Mouse (Mus musculus) midbrain, embryonic 10.5 days (tissue): ENCODE measurements at regions not wholly inside any gene's neighbourhood (a gene's known extent, or its start where the extent isn't known, plus 50 kb on each side); places are given as distances from the start of the nearest gene placed in this dataset.

Experiments used
- DNase-seq: peaks from one replicate; pipeline ENCODE4 v3.0.0-alpha.2; 2017; ENCODE audit warnings: low spot score
- H3K27ac ChIP-seq: fragments of 300-500 bp; sonication (generic); replicated peaks from 2 replicates; pipeline ENCODE4 v1.5.1; 2016; ENCODE audit warnings: mild to moderate bottlenecking
- H3K27me3 ChIP-seq: fragments of 300-500 bp; sonication (generic); 2 replicates; pipeline ENCODE4 v1.6.1; 2016; ENCODE audit warnings: low read depth, mild to moderate bottlenecking; ENCODE audit not compliant: poor library complexity, severe bottlenecking
- H3K36me3 ChIP-seq: fragments of 300-500 bp; sonication (generic); 2 replicates; pipeline ENCODE4 v1.6.1; 2016; ENCODE audit warnings: mild to moderate bottlenecking, moderate library complexity
- H3K4me1 ChIP-seq: fragments of 300-500 bp; sonication (generic); 2 replicates; pipeline ENCODE4 v1.6.1; 2016
- H3K4me3 ChIP-seq: fragments of 300-500 bp; sonication (generic); 2 replicates; pipeline ENCODE4 v1.5.1; 2016; ENCODE audit warnings: mild to moderate bottlenecking, moderate library complexity
- H3K9me3 ChIP-seq: fragments of 300-500 bp; sonication (generic); replicated peaks from 2 replicates; pipeline ENCODE4 v1.6.1; 2016; ENCODE audit warnings: mild to moderate bottlenecking
- WGBS: fragments of 180-500 bp; shearing (Covaris S2); methylation state at CpG from one replicate; pipeline ENCODE4 v1.1.7; 2016; 5-methylcytosine and 5-hydroxymethylcytosine counted together

DNA sequence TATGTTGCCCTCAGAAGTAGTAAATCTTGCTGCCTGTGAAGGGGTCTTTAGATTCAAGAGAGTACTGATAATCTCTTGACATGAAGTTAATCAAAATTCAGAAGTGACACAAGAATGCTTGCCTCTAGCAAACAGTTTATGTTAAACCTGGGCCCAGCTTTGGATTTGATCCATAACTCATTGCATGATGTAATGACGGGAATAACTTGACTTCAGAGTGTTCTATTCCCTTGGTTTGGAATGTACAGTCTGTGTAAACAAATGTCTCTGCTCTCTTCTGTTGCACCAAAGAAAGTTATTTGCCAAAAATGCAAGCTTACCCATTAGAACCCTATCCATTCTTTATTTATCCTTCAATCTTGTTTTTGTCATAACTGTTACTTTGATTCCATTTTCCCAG is 397.1 kb upstream of the Gpc5 start:
- Histone ChIP-seq H3K9me3 (no peaks in the 10 kb centered on the region), H3K4me1 (no peaks in the 10 kb centered on the region), H3K4me3 (no peak overlapping the region), H3K36me3 (no peaks in the 10 kb centered on the region), H3K27me3 (no peaks in the 10 kb centered on the region), H3K27ac (no peak overlapping the region)
- DNase-seq, result no peak
- WGBS, result 76% methylated on average over 1 of the region's 1 CpGs

- WGBS, result 86% methylated on average over 4 of the region's 4 CpGs
- Histone ChIP-seq H3K9me3 (no peaks in the 10 kb centered on the region), H3K36me3 (no peaks in the 10 kb centered on the region), H3K27me3 (no peaks in the 10 kb centered on the region), H3K4me3 (no peak overlapping the region), H3K27ac (no peak overlapping the region), H3K4me1 (no peaks in the 10 kb centered on the region)
- DNase-seq, result no peak
These were observed 394.5 kb upstream of the Gpc5 start for GRCm38 (mm10) chr14:114697543-114697942.

- no peaks in the 10 kb centered on the region for H3K36me3 ChIP-seq
- 19% methylated on average over 1 of the region's 1 CpGs for WGBS
- no peaks in the 10 kb centered on the region for H3K4me1 ChIP-seq
- no peaks in the 10 kb centered on the region for H3K9me3 ChIP-seq
- no peak overlapping the region for H3K27ac ChIP-seq
- DNase-seq, result no peak
- H3K27me3 ChIP-seq, result no peaks in the 10 kb centered on the region
- no peak overlapping the region for H3K4me3 ChIP-seq
These were observed 368.9 kb upstream of the Gpc5 start for GRCm38 (mm10) chr14:114723080-114723479.

GRCm38 (mm10) chr14:114767323-114767722 is 324.7 kb upstream of the Gpc5 start:
- Histone ChIP-seq H3K27me3 (no peaks in the 10 kb centered on the region), H3K4me1 (no peaks in the 10 kb centered on the region), H3K27ac (no peak overlapping the region), H3K4me3 (no peak overlapping the region), H3K9me3 (no peaks in the 10 kb centered on the region), H3K36me3 (no peaks in the 10 kb centered on the region)
- WGBS, result 87% methylated on average over 5 of the region's 5 CpGs
- no peak for DNase-seq

- no peak for DNase-seq
- no peaks in the 10 kb centered on the region for H3K4me1 ChIP-seq
- 82% methylated on average over 2 of the region's 2 CpGs for WGBS
- no peaks in the 10 kb centered on the region for H3K27me3 ChIP-seq
- H3K36me3 ChIP-seq, result no peaks in the 10 kb centered on the region
- no peaks in the 10 kb centered on the region for H3K9me3 ChIP-seq
- no peak overlapping the region for H3K27ac ChIP-seq
- no peak overlapping the region for H3K4me3 ChIP-seq
These were observed 315.3 kb upstream of the Gpc5 start for GRCm38 (mm10) chr14:114776723-114777122.

GRCm38 (mm10) chr14:114781821-114782220 is 310.2 kb upstream of the Gpc5 start:
- no peaks in the 10 kb centered on the region for H3K27me3 ChIP-seq
- no peaks in the 10 kb centered on the region for H3K36me3 ChIP-seq
- H3K27ac ChIP-seq, result no peak overlapping the region
- no peak for DNase-seq
- 90% methylated on average over 3 of the region's 3 CpGs for whole genome bisulfite sequencing
- no peaks in the 10 kb centered on the region for H3K9me3 ChIP-seq
- no peaks in the 10 kb centered on the region for H3K4me1 ChIP-seq
- H3K4me3 ChIP-seq, result no peak overlapping the region

DNA sequence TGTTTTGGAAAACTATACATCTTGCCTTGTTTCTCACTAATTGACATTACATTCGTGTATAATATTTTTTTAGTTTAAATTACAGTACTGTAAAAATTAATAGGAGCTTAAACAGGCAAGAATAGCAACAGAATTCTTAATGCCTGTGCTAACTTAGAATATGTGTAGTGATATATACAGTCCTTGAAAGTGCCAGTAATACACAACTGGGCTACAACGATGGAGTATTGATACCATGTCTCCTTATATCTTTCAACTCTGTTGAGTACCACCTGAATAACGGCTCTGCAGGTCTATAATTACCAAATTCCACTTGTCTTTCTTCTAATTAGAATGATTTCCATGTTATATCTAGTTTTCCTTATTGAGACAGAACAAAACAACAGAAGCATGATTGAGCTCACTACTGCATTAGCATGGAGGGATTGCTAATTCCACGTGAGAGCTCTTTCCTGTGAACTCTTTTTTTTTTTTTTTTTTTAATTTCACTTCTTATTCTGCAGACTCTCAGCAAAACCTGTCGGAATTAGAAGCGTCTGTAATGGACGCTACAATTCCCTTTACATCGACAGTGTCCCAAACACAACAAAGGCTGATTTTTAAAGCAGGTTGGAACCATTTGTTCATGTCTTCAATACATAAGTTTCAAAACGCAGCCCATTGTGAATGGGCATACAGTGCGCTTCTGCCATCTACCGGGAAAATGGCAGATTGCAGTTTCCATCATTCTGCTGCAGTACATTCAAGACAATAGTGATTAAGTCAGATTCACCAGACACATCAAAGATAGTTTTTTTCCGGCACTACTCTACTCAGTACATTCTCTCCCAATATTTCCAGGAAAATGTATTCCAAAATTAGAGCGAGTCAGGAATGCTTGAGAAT is 300.8 kb upstream of the Gpc5 start:
- H3K4me3 ChIP-seq, result peak overlapping the region; percentile 29; the same call in 1 of the 2 replicates
- WGBS, result 28% methylated on average over 13 of the region's 13 CpGs
- H3K9me3 ChIP-seq, result no peaks in the 10 kb centered on the region
- peaks cover 9% of the 10 kb centered on the region; the same call in 1 of the 2 replicates for H3K4me1 ChIP-seq
- peak; percentile 63 for DNase-seq
- no peaks in the 10 kb centered on the region for H3K27me3 ChIP-seq
- no peak overlapping the region; the same call in 1 of the 2 replicates for H3K27ac ChIP-seq
- no peaks in the 10 kb centered on the region for H3K36me3 ChIP-seq

DNA sequence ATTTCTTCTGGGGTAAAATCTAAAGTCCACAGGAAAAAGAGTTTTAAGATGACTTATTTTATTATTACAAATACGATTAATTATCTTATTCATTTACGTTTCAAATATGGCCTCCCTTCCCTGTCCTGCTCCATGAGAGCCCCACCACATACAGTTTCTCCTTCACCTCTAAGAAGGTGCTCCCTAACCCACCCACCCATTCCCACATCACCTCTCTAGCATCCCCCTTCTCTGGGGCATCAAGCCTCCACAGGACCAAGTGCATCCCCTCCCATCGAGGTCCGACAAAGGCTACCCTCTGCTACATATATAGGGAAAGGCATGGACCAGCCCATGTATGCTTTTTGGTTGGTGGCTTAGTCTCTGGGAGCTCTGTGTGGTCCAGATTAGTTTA is 300.2 kb upstream of the Gpc5 start:
- no peaks in the 10 kb centered on the region for H3K36me3 ChIP-seq
- WGBS, result 67% methylated on average over 4 of the region's 4 CpGs
- no peak overlapping the region for H3K4me3 ChIP-seq
- H3K27me3 ChIP-seq, result no peaks in the 10 kb centered on the region
- no peak overlapping the region for H3K27ac ChIP-seq
- no peaks in the 10 kb centered on the region for H3K9me3 ChIP-seq
- DNase-seq, result no peak
- peaks cover 9% of the 10 kb centered on the region; the same call in 1 of the 2 replicates for H3K4me1 ChIP-seq

DNA sequence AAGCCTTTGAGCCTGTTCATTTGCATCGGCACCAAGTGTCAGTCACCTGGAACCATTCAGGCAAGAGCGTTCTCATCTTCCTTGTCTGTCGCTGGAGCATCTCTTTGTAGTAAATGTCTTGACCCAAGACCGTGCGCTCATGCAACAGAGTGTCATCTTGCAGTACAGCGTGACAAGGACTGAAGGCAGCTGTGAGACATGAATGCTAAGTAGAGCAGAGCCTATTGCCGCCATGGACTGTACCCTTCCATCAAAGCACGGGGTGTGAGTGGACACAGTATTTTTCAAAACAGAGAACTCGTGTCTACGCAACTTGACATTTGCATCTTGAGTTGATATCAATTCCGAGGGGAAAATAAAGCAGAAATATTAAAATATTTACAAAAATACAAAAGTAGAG is 287.4 kb upstream of the Gpc5 start:
- WGBS, result 91% methylated on average over 11 of the region's 11 CpGs
- no peaks in the 10 kb centered on the region for H3K36me3 ChIP-seq
- no peaks in the 10 kb centered on the region for H3K27me3 ChIP-seq
- no peak for DNase-seq
- H3K4me3 ChIP-seq, result no peak overlapping the region
- H3K27ac ChIP-seq, result no peak overlapping the region
- H3K9me3 ChIP-seq, result no peaks in the 10 kb centered on the region
- no peaks in the 10 kb centered on the region for H3K4me1 ChIP-seq

- Histone ChIP-seq H3K4me3 (no peak overlapping the region), H3K4me1 (no peaks in the 10 kb centered on the region), H3K36me3 (no peaks in the 10 kb centered on the region), H3K9me3 (no peaks in the 10 kb centered on the region), H3K27ac (no peak overlapping the region), H3K27me3 (no peaks in the 10 kb centered on the region)
- no peak for DNase-seq
- 92% methylated on average over 2 of the region's 2 CpGs for WGBS
These were observed 283.4 kb upstream of the Gpc5 start for GRCm38 (mm10) chr14:114808621-114809020.

- Histone ChIP-seq H3K36me3 (no peaks in the 10 kb centered on the region), H3K4me3 (no peak overlapping the region), H3K27ac (peak overlapping the region; percentile 64), H3K27me3 (no peaks in the 10 kb centered on the region), H3K4me1 (peaks cover 13% of the 10 kb centered on the region), H3K9me3 (no peaks in the 10 kb centered on the region)
- WGBS, result 70% methylated on average over 1 of the region's 1 CpGs
- no peak for DNase-seq
These were observed 271.3 kb upstream of the Gpc5 start for GRCm38 (mm10) chr14:114820677-114821076.

- Histone ChIP-seq H3K4me1 (peaks cover 13% of the 10 kb centered on the region), H3K4me3 (no peak overlapping the region), H3K9me3 (no peaks in the 10 kb centered on the region), H3K27ac (peak overlapping the region; percentile 64), H3K27me3 (no peaks in the 10 kb centered on the region), H3K36me3 (no peaks in the 10 kb centered on the region)
- 14% methylated on average over 2 of the region's 2 CpGs for WGBS
- DNase-seq, result no peak
These were observed 270.9 kb upstream of the Gpc5 start for GRCm38 (mm10) chr14:114821098-114821594.

DNA sequence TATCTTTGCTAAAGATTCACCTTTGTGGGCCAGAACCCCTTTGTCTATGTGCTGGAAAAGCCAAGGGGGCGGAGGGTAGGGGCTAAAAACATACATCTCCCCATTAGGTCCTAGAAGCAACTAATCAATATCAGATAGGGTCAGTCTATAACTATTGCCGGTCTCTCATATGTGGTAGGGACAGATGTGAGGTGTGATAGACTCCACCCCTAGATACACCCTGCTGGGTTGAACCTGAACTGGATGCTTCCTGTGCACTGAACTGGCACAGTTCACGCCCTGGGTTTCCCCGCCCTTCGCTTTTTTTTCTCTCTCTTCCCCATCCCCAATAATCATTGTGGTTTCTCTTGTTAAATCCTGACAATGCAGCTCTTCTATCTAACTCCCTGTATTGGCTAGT is 270.3 kb upstream of the Gpc5 start:
- no peaks in the 10 kb centered on the region for H3K9me3 ChIP-seq
- H3K4me1 ChIP-seq, result peaks cover 13% of the 10 kb centered on the region
- WGBS, result 85% methylated on average over 5 of the region's 5 CpGs
- H3K36me3 ChIP-seq, result no peaks in the 10 kb centered on the region
- no peaks in the 10 kb centered on the region for H3K27me3 ChIP-seq
- no peak overlapping the region for H3K4me3 ChIP-seq
- H3K27ac ChIP-seq, result no peak overlapping the region; the same call in 1 of the 2 replicates
- DNase-seq, result no peak
